Comparison of ENCODE assay signal across 9 mouse cellular contexts in the genomic region with DNA sequence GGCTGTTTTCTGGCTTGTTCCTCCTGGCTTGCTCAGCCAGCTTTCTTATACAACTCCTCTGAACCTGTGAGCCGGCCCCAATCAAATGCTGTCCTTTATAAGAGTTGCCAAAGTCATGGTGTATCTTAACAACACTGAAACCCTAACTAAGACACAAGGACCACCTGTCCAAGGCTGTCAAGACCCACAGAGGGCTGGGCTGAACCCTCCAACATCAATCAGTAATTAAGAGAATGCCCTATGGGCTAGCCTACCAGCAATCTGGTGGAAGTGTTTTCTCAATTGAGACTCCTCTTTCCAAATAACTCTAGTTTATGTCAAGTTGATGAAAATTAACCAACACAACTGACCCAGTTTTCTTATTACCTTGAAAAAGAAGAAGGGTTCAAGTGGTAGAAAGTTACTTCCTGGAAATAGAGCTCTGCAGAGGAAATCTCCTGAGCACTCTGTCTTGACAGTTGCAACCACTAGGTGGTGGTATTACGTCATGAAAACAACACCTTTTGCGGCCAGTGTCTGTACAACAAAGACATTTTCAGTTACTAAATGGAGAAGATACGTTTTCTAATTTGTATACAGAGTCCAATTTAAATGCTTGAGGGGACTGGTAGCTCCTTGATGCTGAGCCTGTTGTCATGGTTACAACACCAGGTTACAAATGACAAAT. TPM values are rescaled to one million over a fixed set of nuclear protein-coding genes. Genes with fewer than 3 reads are reported as not detected.
DNase-seq lines count a peak whose midpoint lies in the region; ATAC-seq and TF ChIP-seq lines count a peak whose summit lies in the region.
"Had no signal": no experiment of that assay in that cellular context is flagged by ENCODE, and none has a peak within 500 bp of the region (broad histone marks: within the 10 kb centered on the region; RNA-seq: fewer than 3 reads in every experiment).

No protein-coding gene starts in this region.

- H3K4me3 ChIP-seq in E14TG2a.4 (replicated peaks; ENCODE audit: low read length) = no peak overlapping the region
- H3K4me3 ChIP-seq in embryonic facial prominence, embryonic 14.5 days (ENCODE audit: low read depth, low read length) = no peak overlapping the region
- H3K4me3 ChIP-seq: limb, embryonic 12.5 days had no signal

- TF ChIP-seq CTCF in E14TG2a.4 (conservative IDR thresholded peaks at IDR 0.05; ENCODE audit: low read length) = peak; percentile 69

- no peaks in the 10 kb centered on the region for H3K9me3 ChIP-seq in E14TG2a.4 (ENCODE audit: low read length)
- no peaks in the 10 kb centered on the region for H3K9me3 ChIP-seq in embryonic facial prominence, embryonic 14.5 days (ENCODE audit: control insufficient read depth, low read length)
- H3K9me3 ChIP-seq: limb, embryonic 12.5 days had no signal

- H3K36me3 ChIP-seq in E14TG2a.4 (ENCODE audit: insufficient read depth, low read length) = no peaks in the 10 kb centered on the region
- H3K36me3 ChIP-seq in embryonic facial prominence, embryonic 14.5 days (ENCODE audit: control insufficient read depth, insufficient read depth, low read length) = no peaks in the 10 kb centered on the region
- H3K36me3 ChIP-seq: limb, embryonic 12.5 days had no signal

- DNase-seq in adrenal gland, postnatal 25 days = peak; percentile 45
- peak; percentile 90 for DNase-seq in embryonic facial prominence, embryonic 14.5 days (ENCODE audit: low spot score)
- DNase-seq in heart, postnatal 25 days (ENCODE audit: low spot score) = peak; percentile 25
- peak; percentile 84 for DNase-seq in layer of hippocampus, adult 11-12 months (ENCODE audit: low spot score)
- DNase-seq in lung, postnatal 10 days = peak; percentile 89
- peak; percentile 75 for DNase-seq in ovary, postnatal 14 days (ENCODE audit: low spot score)
- peak; percentile 89 for DNase-seq in thymus, postnatal 14 days

- no peak overlapping the region for H3K9ac ChIP-seq in embryonic facial prominence, embryonic 14.5 days (ENCODE audit: low read depth, low read length)
- H3K9ac ChIP-seq: limb, embryonic 12.5 days had no signal

- WGBS in embryonic facial prominence, embryonic 14.5 days = 24% methylated on average over 4 of the region's 4 CpGs

- H3K4me2 ChIP-seq in embryonic facial prominence, embryonic 14.5 days (ENCODE audit: low read depth, low read length) = no peak overlapping the region
- H3K4me2 ChIP-seq: limb, embryonic 12.5 days had no signal

- intact Hi-C loops in heart, postnatal 25 days (cut with DNase I) = loop anchor here (1.0 to 2.0 kb wide), 3 partner anchors 58 to 203 kb away; no protein-coding TSS in a partner anchor

- H3K4me1 ChIP-seq in E14TG2a.4 (replicated peaks; ENCODE audit: low read depth, low read length) = no peaks in the 10 kb centered on the region
- no peaks in the 10 kb centered on the region for H3K4me1 ChIP-seq in embryonic facial prominence, embryonic 14.5 days (ENCODE audit: control insufficient read depth, insufficient read depth, low read length)

- ATAC-seq in embryonic facial prominence, embryonic 14.5 days (ENCODE audit: low read depth) = peak; percentile 73

- no peak overlapping the region for H3K27ac ChIP-seq in embryonic facial prominence, embryonic 14.5 days (replicated peaks; ENCODE audit: low read depth, low read length)
- H3K27ac ChIP-seq: limb, embryonic 12.5 days had no signal

- H3K27me3 ChIP-seq in E14TG2a.4 (ENCODE audit: insufficient read depth, low read length) = 0 out of 2 replicates have a peak, but pooled peaks cover 8% of the 10 kb centered on the region
- no peaks in the 10 kb centered on the region for H3K27me3 ChIP-seq in embryonic facial prominence, embryonic 14.5 days (replicated peaks; ENCODE audit: control insufficient read depth, insufficient read depth, low read length)
- H3K27me3 ChIP-seq: limb, embryonic 12.5 days had no signal

RNA-seq across cellular contexts. Expression of a gene that starts 1.4 kb away (rescaled TPM):
- 31.5 TPM in 2 replicates for total RNA-seq in adrenal gland, postnatal 25 days (2021)
- polyA plus RNA-seq in embryonic facial prominence, embryonic 14.5 days (2014; fragmentation: Nextera tagmentation; extraction: Ambion mirVana) = 37.2 and 38.8 TPM in 2 replicates
- 10 to 100 TPM; 27.9 to 31.2 TPM for total RNA-seq in heart, postnatal 25 days (2021)

RNA-seq across cellular contexts. Expression of a gene that starts 35.9 kb away (rescaled TPM):
- 0.64 TPM in 1 of 2 replicates, not detected in the other for total RNA-seq in adrenal gland, postnatal 25 days (2021)
- polyA plus RNA-seq in embryonic facial prominence, embryonic 14.5 days (2014; fragmentation: Nextera tagmentation; extraction: Ambion mirVana) = 0.37 and 0.43 TPM in 2 replicates
- under 1 TPM; 0.18 to 0.22 TPM for total RNA-seq in heart, postnatal 25 days (2021)

RNA-seq across cellular contexts. Expression of a gene that starts 36.2 kb away (rescaled TPM):
- 49.0 and 52.2 TPM in 2 replicates for total RNA-seq in adrenal gland, postnatal 25 days (2021)
- 66.3 and 72.7 TPM in 2 replicates for polyA plus RNA-seq in embryonic facial prominence, embryonic 14.5 days (2014; fragmentation: Nextera tagmentation; extraction: Ambion mirVana)
- total RNA-seq in heart, postnatal 25 days (2021) = 10 to 100 TPM; 17.3 to 18.4 TPM

RNA-seq across cellular contexts. Expression of a gene that starts 41.4 kb away (rescaled TPM):
- total RNA-seq in adrenal gland, postnatal 25 days (2021) = 78.1 and 97.7 TPM in 2 replicates
- 65.5 and 75.8 TPM in 2 replicates for polyA plus RNA-seq in embryonic facial prominence, embryonic 14.5 days (2014; fragmentation: Nextera tagmentation; extraction: Ambion mirVana)
- total RNA-seq in heart, postnatal 25 days (2021) = 10 to 100 TPM; 60.2 to 63.3 TPM

RNA-seq across cellular contexts. Expression of a gene that starts 57.8 kb away (rescaled TPM):
- 10.2 and 14.6 TPM in 2 replicates for total RNA-seq in adrenal gland, postnatal 25 days (2021)
- polyA plus RNA-seq in embryonic facial prominence, embryonic 14.5 days (2014; fragmentation: Nextera tagmentation; extraction: Ambion mirVana) = 12.6 and 13.9 TPM in 2 replicates
- total RNA-seq in heart, postnatal 25 days (2021) = 1 to 10 TPM; 6.0 to 6.5 TPM

Comparison
In these comparisons a context has a peak if more than half of its experiments do, and no peak if none do; other contexts are left out.
1. DNase-seq: peak in every context shown above with its lines; median percentile 90 in embryonic facial prominence, embryonic 14.5 days; 89 in lung, postnatal 10 days; 89 in thymus, postnatal 14 days; 84 in layer of hippocampus, adult 11-12 months; 75 in ovary, postnatal 14 days; 45 in adrenal gland, postnatal 25 days; 25 in heart, postnatal 25 days.